Mouse (Mus musculus) lung, adult 2 months (tissue): ENCODE data around the gene Becn1. TPM values are rescaled to one million over a fixed set of nuclear protein-coding genes. Genes with fewer than 3 reads are reported as not detected.
"Not testable (repeated sequence)": the region's sequence is repeated elsewhere in the genome, so short reads cannot be mapped to it uniquely, and the experiment has no call there.

Source experiments
- DNase-seq: peaks from one replicate; pipeline ENCODE4 v3.0.0; 2022
- H3K4me1 ChIP-seq: fragments of 200-500 bp; 2 replicates; pipeline ENCODE4 v1.6.1; 2011; ENCODE audit warnings: low read length; ENCODE audit not compliant: control insufficient read depth, insufficient read depth
- H3K4me3 ChIP-seq: fragments of 200-500 bp; replicated peaks from 2 replicates; pipeline ENCODE3; 2011; ENCODE audit warnings: low read depth, mild to moderate bottlenecking, control low read depth, low read length; ENCODE audit errors: extremely low read depth
- CTCF ChIP-seq: fragments of 200-500 bp; IDR thresholded peaks from 2 replicates; pipeline ENCODE4 v1.5.1; 2011; ENCODE audit warnings: mild to moderate bottlenecking, low read length, control low read depth; ENCODE audit not compliant: insufficient read depth
- POLR2A ChIP-seq: fragments of 200-500 bp; IDR thresholded peaks from 2 replicates; pipeline ENCODE4 v1.6.1; 2011; ENCODE audit warnings: low read depth, mild to moderate bottlenecking, control low read depth, low read length, borderline replicate concordance; ENCODE audit errors: extremely low read depth
- WGBS: fragments of 180-500 bp; shearing (Covaris S2); methylation state at CpG from one replicate; pipeline ENCODE4 v1.1.7; 2018; 5-methylcytosine and 5-hydroxymethylcytosine counted together
- polyA plus RNA-seq: library from polyadenylated mRNA; depleted of rRNA; stranded (reverse); fragments of >200 nt; gene quantifications from 2 replicates; pipeline ENCODE4 v1.2.3, GENCODE M21; 2012

Becn1 gene
- polyA plus RNA-seq, 1 experiment, result 70.3 TPM

- 53% methylated on average over 10 of the region's 10 CpGs for WGBS
These were observed 31.9 kb upstream of the Becn1 start for GRCm38 (mm10) chr11:101334023-101334422.

DNA sequence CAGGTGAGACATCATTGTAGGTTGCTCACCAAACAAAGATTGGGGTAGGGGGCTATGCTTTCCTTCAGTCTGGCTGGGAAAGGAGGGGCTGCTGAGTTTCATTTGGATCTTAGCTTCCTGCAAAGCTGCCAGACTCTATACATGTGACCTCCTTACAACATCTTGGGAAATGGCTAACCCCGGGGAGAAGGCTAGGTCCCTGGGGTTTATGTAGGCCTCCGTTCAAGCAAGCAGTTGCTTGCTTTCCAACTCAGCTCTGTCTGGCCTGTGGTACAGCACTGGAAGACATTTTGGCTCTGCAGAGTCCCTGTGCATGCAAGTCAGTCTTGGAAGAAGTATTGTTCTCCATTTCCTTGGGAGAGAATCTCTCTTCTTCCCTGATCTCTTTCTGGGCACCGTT is 30.5 kb upstream of the Becn1 start:
- H3K4me1 ChIP-seq, result no peaks in the 10 kb centered on the region
- H3K4me3 ChIP-seq, result no peak overlapping the region
- WGBS, result 65% methylated on average over 3 of the region's 3 CpGs
- no peak for TF ChIP-seq POLR2A
- TF ChIP-seq CTCF, result no peak
- no peak for DNase-seq

More at GRCm38 (mm10) chr11:101334023-101334422, 31.9 kb upstream of the Becn1 start:
- Histone ChIP-seq H3K4me3 (no peak overlapping the region), H3K4me1 (peaks cover 2% of the 10 kb centered on the region; the same call in 1 of the 2 replicates)
- DNase-seq, result no peak
- TF ChIP-seq CTCF, result no peak
- no peak for TF ChIP-seq POLR2A

DNA sequence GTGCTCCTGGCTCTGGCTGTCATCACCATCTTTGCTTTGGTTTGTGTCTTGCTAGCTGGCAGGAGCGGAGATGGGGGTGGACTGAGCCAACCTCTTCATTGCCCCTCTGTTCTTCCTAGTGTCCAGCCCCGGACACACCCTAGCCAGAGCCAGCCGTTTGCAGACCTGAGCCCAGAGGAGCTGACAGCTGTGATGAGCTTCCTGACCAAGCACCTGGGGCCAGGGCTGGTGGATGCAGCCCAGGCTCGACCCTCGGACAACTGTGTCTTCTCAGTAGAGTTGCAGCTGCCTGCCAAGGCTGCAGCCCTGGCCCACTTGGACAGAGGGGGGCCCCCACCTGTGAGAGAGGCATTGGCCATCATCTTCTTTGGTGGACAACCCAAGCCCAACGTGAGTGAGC is 28.9 kb upstream of the Becn1 start:
- not testable (repeated sequence) for H3K4me3 ChIP-seq, H3K4me1 ChIP-seq, DNase-seq
- 71% methylated on average over 6 of the region's 6 CpGs for WGBS

GRCm38 (mm10) chr11:101330371-101330924 is 28.4 kb upstream of the Becn1 start, which contains the start of gene Aoc3:
Gene Aoc3, plus strand, starts transcription at chr11:101330605.
- no peak for DNase-seq
- WGBS, result 54% methylated on average over 7 of the region's 7 CpGs
- TF ChIP-seq POLR2A, result no peak
- TF ChIP-seq CTCF, result no peak
- no peaks in the 10 kb centered on the region for H3K4me1 ChIP-seq
- no peak within 1 kb of the TSS for H3K4me3 ChIP-seq

GRCm38 (mm10) chr11:101328941-101329635 is 27.0 kb upstream of the Becn1 start:
- TF ChIP-seq POLR2A (no peak), CTCF (no peak)
- no peaks in the 10 kb centered on the region for H3K4me1 ChIP-seq
- H3K4me3 ChIP-seq, result no peak overlapping the region
- no peak for DNase-seq
- 64% methylated on average over 6 of the region's 6 CpGs for WGBS

GRCm38 (mm10) chr11:101327311-101327710 is 25.2 kb upstream of the Becn1 start:
- WGBS, result 38% methylated on average over 3 of the region's 3 CpGs
- DNase-seq, result no peak
- no peak overlapping the region for H3K4me3 ChIP-seq
- no peaks in the 10 kb centered on the region for H3K4me1 ChIP-seq
- TF ChIP-seq POLR2A (no peak), CTCF (no peak)

- Histone ChIP-seq H3K4me3 (no peak overlapping the region), H3K4me1 (no peaks in the 10 kb centered on the region)
- TF ChIP-seq POLR2A, result no peak
- no peak for TF ChIP-seq CTCF
- no peak for DNase-seq
- WGBS, result 87% methylated on average over 11 of the region's 11 CpGs
These were observed 24.1 kb upstream of the Becn1 start for GRCm38 (mm10) chr11:101326147-101326546.

DNA sequence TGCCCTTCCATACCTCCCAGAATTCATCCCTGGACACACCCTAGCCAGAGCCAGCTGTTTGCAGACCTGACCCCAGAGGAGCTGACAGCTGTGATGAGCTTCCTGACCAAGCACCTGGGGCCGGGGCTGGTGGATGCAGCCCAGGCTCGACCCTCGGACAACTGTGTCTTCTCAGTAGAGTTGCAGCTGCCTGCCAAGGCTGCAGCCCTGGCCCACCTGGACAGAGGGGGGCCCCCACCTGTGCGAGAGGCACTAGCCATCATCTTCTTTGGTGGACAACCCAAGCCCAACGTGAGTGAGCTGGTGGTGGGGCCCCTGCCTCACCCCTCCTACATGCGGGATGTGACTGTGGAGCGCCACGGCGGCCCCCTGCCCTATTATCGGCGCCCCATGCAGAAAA is 23.1 kb upstream of the Becn1 start:
- H3K4me1 ChIP-seq, H3K4me3 ChIP-seq, DNase-seq: not testable (repeated sequence)
- WGBS, result 87% methylated on average over 11 of the region's 11 CpGs

DNA sequence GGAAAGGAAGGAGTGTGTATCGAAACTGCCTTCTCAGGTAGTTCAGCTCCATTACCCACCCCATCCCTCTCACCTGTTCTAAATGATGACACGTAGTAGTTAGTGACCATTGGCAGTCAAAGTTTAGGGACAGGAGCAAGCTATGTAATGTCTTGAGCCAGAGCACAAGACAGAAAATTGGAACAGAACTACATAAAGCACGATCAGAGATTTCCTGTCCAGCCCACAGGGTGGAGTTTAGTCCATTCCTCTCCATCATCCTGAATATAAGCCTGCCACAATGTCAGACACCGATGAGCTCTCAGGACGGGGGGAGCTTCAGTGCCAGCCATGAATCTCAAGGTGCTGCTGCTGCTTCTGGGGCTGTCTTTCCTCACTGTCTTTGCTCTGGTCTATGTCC is 22.7 kb upstream of the Becn1 start, which contains the start of gene Aoc2:
Gene Aoc2 (plus strand): TSS at position 301 of the 400 bp plus-strand sequence.
- DNase-seq, result no peak
- TF ChIP-seq POLR2A, result no peak
- TF ChIP-seq CTCF, result no peak
- Histone ChIP-seq H3K4me1 (no peaks in the 10 kb centered on the region), H3K4me3 (no peak within 1 kb of the TSS)
- WGBS, result 76% methylated on average over 5 of the region's 5 CpGs

DNA sequence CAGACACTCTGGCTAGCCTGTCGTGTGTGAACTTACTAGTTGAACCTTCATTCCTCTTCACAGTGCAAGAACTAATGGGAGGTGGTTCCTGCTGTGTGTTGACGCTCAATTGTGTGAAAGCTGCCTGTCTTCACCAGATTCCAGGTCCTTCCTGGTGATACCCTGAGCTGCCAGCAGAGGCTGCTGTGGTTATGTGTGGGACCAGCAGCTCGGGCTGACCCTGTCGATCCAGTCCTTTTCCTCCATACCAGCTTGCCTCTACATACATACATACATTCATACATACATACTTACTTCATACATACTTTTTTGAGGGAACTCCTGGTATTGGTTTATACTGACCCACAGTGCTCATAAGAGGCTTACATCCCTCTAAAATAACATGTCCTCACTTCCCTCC is 21.5 kb upstream of the Becn1 start:
- peak; percentile 54 for DNase-seq
- WGBS, result 5% methylated on average over 4 of the region's 4 CpGs
- no peak overlapping the region for H3K4me3 ChIP-seq
- TF ChIP-seq CTCF (peak; percentile 96), POLR2A (no peak)
- H3K4me1 ChIP-seq, result no peaks in the 10 kb centered on the region
